ENCODE assay signal across 9 mouse cellular contexts in genomic region chr5:72984091-72984490, GRCm38 (mm10). TPM values are rescaled to one million over a fixed set of nuclear protein-coding genes. Genes with fewer than 3 reads are reported as not detected.
DNase-seq lines count a peak whose midpoint lies in the region; ATAC-seq lines count a peak whose summit lies in the region.
"Had no signal": no experiment of that assay in that cellular context is flagged by ENCODE, and none has a peak within 500 bp of the region (broad histone marks: within the 10 kb centered on the region; RNA-seq: fewer than 3 reads in every experiment).

No protein-coding gene starts in this region.

- no peaks in the 10 kb centered on the region for H3K4me1 ChIP-seq in forebrain, embryonic 13.5 days
- H3K4me1 ChIP-seq in forebrain, embryonic 15.5 days, result no peaks in the 10 kb centered on the region

- DNase-seq in left cerebral cortex, postnatal 14 days (ENCODE audit: low spot score in 2 of 2), result peak; percentile 44 to 62
- DNase-seq in left cerebral cortex, postnatal 36 days (ENCODE audit: low spot score in 2 of 2), result no peak
- peak; percentile 81 for DNase-seq in MN1 (ENCODE audit: low spot score)
- peak; percentile 22 for DNase-seq in retina, adult 2 months (ENCODE audit: low read depth, low spot score)
- no peak for DNase-seq in spleen, postnatal 14 days (ENCODE audit: low spot score in 2 of 2)

- H3K9me3 ChIP-seq in forebrain, embryonic 13.5 days (replicated peaks), result no peaks in the 10 kb centered on the region
- no peaks in the 10 kb centered on the region for H3K9me3 ChIP-seq in forebrain, embryonic 15.5 days

- WGBS in forebrain, embryonic 13.5 days, result 8% methylated on average over 2 of the region's 2 CpGs
- 5% methylated on average over 2 of the region's 2 CpGs for WGBS in forebrain, embryonic 15.5 days

- no peak overlapping the region for H3K27ac ChIP-seq in forebrain, embryonic 13.5 days
- H3K27ac ChIP-seq in forebrain, embryonic 15.5 days (replicated peaks), result no peak overlapping the region

- no peak overlapping the region for H3K9ac ChIP-seq in forebrain, embryonic 13.5 days
- H3K9ac ChIP-seq in forebrain, embryonic 15.5 days (replicated peaks), result no peak overlapping the region

- H3K27me3 ChIP-seq in forebrain, embryonic 13.5 days, result no peaks in the 10 kb centered on the region
- H3K27me3 ChIP-seq in forebrain, embryonic 15.5 days, result no peaks in the 10 kb centered on the region

- ATAC-seq in forebrain, embryonic 13.5 days, result peak; percentile 38
- ATAC-seq in forebrain, embryonic 15.5 days (replicated peaks), result no peak; the same call in 1 of the 2 replicates
- peak; percentile 66; the same call in 1 of the 2 replicates for ATAC-seq in erythroblast, adult 5-6 weeks (replicated peaks; ENCODE audit: low FRiP score, poor library complexity, severe bottlenecking)

- intact Hi-C loops in left cerebral cortex, postnatal 14 days (cut with DNase I), result loop anchor here (1.0 to 2.0 kb wide), 2 partner anchors 87 to 399 kb away; no protein-coding TSS in a partner anchor
- intact Hi-C loops in left cerebral cortex, postnatal 36 days (cut with DNase I), result loop anchor here (1.0 to 5.0 kb wide), 2 partner anchors 87 to 398 kb away; no protein-coding TSS in a partner anchor

- H3K4me3 ChIP-seq in forebrain, embryonic 13.5 days, result no peak overlapping the region
- H3K4me3 ChIP-seq in forebrain, embryonic 15.5 days, result no peak overlapping the region

- H3K4me2 ChIP-seq in forebrain, embryonic 13.5 days, result no peak overlapping the region
- H3K4me2 ChIP-seq in forebrain, embryonic 15.5 days (replicated peaks), result no peak overlapping the region

- peaks cover 15% of the 10 kb centered on the region; the same call in 1 of the 2 replicates for H3K36me3 ChIP-seq in forebrain, embryonic 13.5 days (ENCODE audit: poor library complexity, severe bottlenecking)
- H3K36me3 ChIP-seq in forebrain, embryonic 15.5 days, result peaks cover 9% of the 10 kb centered on the region; the same call in 1 of the 2 replicates

RNA-seq across cellular contexts. Expression of gene Gm10135, which starts 9.6 kb away (rescaled TPM):
- polyA plus RNA-seq in forebrain, embryonic 13.5 days (2015; fragmentation: Nextera tagmentation; extraction: Ambion mirVana), result not detected in 2 replicates
- not detected in 2 replicates for polyA plus RNA-seq in forebrain, embryonic 15.5 days (2015; fragmentation: Nextera tagmentation; extraction: Ambion mirVana)
- total RNA-seq in left cerebral cortex, postnatal 14 days (2021), result not detected
- total RNA-seq in left cerebral cortex, postnatal 36 days (2021), result not detected
- not detected in 2 replicates for total RNA-seq in erythroblast, adult 5-6 weeks (2015; ENCODE audit: low replicate concordance)
- total RNA-seq in erythroblast, adult 5-6 weeks (2017; ENCODE audit: low replicate concordance), result not detected in 2 replicates
- total RNA-seq: layer of hippocampus, adult 18-20 months had no signal

RNA-seq across cellular contexts. Expression of gene Slc10a4, which starts 22.6 kb away (rescaled TPM):
- 14.0 and 14.4 TPM in 2 replicates for polyA plus RNA-seq in forebrain, embryonic 13.5 days (2015; fragmentation: Nextera tagmentation; extraction: Ambion mirVana)
- polyA plus RNA-seq in forebrain, embryonic 15.5 days (2015; fragmentation: Nextera tagmentation; extraction: Ambion mirVana), result 15.6 and 18.5 TPM in 2 replicates
- total RNA-seq in left cerebral cortex, postnatal 14 days (2021), result 1 to 10 TPM; 1.1 to 2.9 TPM
- 1 to 10 TPM; 1.1 to 1.6 TPM for total RNA-seq in left cerebral cortex, postnatal 36 days (2021)
- not detected in 2 replicates for total RNA-seq in erythroblast, adult 5-6 weeks (2015; ENCODE audit: low replicate concordance)
- not detected in 2 replicates for total RNA-seq in erythroblast, adult 5-6 weeks (2017; ENCODE audit: low replicate concordance)

Comparison
In these comparisons a context has a peak if more than half of its experiments do, and no peak if none do; other contexts are left out.
1. DNase-seq: peak in left cerebral cortex, postnatal 14 days (2 of 2), MN1 (single experiment) and retina, adult 2 months (single experiment); none in left cerebral cortex, postnatal 36 days (0 of 2) and spleen, postnatal 14 days (0 of 2).